Mouse (Mus musculus): ENCODE results near the gene Osbpl10. TPM values are rescaled to one million over a fixed set of nuclear protein-coding genes. Genes with fewer than 3 reads are reported as not detected.

Osbpl10 gene
- polyA plus RNA-seq, 1 experiment = 0.25 TPM

DNA sequence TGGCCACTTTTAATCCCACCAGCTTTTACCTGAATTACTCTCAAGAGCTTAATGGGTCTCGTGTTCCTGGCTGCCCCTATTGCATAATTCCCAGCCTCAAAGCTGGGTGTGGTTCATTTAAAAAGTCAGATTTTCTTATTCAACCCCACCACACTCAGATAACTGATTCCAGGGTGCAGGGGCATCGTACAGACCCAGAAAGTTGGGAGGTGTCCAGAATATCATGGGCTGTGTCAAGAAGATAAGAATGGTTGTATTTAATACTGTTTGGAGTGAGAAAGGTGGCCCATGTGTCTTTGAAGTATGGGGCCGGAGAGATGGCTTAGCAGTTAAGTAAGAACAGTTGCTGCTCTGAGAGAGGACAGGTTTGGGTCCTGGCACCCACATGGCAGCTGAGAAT, 159.5 kb downstream of the Osbpl10 start:
- no peaks in the 10 kb centered on the region for H3K9me3 ChIP-seq
- H3K4me3 ChIP-seq (replicated peaks) = no peak overlapping the region
- no peaks in the 10 kb centered on the region for H3K4me1 ChIP-seq
- H3K27me3 ChIP-seq (replicated peaks) = no peaks in the 10 kb centered on the region
- no peaks in the 10 kb centered on the region for H3K36me3 ChIP-seq (replicated peaks; ENCODE audit: low read length)
- TF ChIP-seq GATA1 (IDR thresholded peaks at IDR 0.05; ENCODE audit: borderline replicate concordance, low read length) (no peak), FLI1 (IDR thresholded peaks at IDR 0.05; ENCODE audit: low read length) (no peak)

- TF ChIP-seq GATA1 (IDR thresholded peaks at IDR 0.05; ENCODE audit: borderline replicate concordance, low read length) = no peak
- no peaks in the 10 kb centered on the region for H3K4me1 ChIP-seq
- H3K27me3 ChIP-seq (replicated peaks) = no peaks in the 10 kb centered on the region
- no peak overlapping the region for H3K4me3 ChIP-seq (replicated peaks)
- H3K36me3 ChIP-seq (replicated peaks; ENCODE audit: low read length) = no peaks in the 10 kb centered on the region
- H3K9me3 ChIP-seq = no peaks in the 10 kb centered on the region
These were observed 161.4 kb downstream of the Osbpl10 start for GRCm38 (mm10) chr9:115139597-115140332.

DNA sequence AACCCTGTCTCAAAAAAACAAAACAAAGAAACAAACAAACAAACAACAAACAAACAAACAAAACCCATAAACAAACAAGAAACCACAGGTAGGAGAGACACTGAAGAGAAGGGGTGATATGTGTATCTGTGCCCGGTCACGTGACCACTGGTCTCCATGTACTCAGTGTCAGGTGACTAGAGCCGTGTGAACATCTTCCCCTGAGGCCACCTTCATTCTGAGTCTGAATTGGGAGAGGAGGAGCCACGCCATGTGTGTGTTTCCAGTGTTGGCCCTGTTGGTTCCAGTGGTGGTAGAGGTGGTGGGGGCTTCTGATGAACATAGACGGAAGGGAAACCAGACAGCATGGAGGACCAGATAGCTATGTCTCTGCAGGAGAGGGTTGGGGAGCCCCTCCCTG, 168.8 kb downstream of the Osbpl10 start:
- TF ChIP-seq GATA1 (IDR thresholded peaks at IDR 0.05; ENCODE audit: borderline replicate concordance, low read length) (no peak), FLI1 (IDR thresholded peaks at IDR 0.05; ENCODE audit: low read length) (no peak)
- Histone ChIP-seq H3K36me3 (replicated peaks; ENCODE audit: low read length) (no peaks in the 10 kb centered on the region), H3K9me3 (peaks cover 38% of the 10 kb centered on the region), H3K27me3 (replicated peaks) (no peaks in the 10 kb centered on the region), H3K4me1 (no peaks in the 10 kb centered on the region), H3K4me3 (replicated peaks) (no peak overlapping the region)

- Histone ChIP-seq H3K36me3 (replicated peaks; ENCODE audit: low read length) (no peaks in the 10 kb centered on the region), H3K4me1 (no peaks in the 10 kb centered on the region), H3K9me3 (peaks cover 44% of the 10 kb centered on the region), H3K4me3 (replicated peaks) (no peak overlapping the region), H3K27me3 (replicated peaks) (no peaks in the 10 kb centered on the region)
- TF ChIP-seq GATA1 (IDR thresholded peaks at IDR 0.05; ENCODE audit: borderline replicate concordance, low read length) (no peak), FLI1 (IDR thresholded peaks at IDR 0.05; ENCODE audit: low read length) (no peak)
These were observed 169.4 kb downstream of the Osbpl10 start for GRCm38 (mm10) chr9:115147586-115148355.

GRCm38 (mm10) chr9:115149011-115149756, 170.8 kb downstream of the Osbpl10 start:
- H3K36me3 ChIP-seq (replicated peaks; ENCODE audit: low read length) = no peaks in the 10 kb centered on the region
- H3K4me1 ChIP-seq = no peaks in the 10 kb centered on the region
- no peaks in the 10 kb centered on the region for H3K27me3 ChIP-seq (replicated peaks)
- TF ChIP-seq GATA1 (IDR thresholded peaks at IDR 0.05; ENCODE audit: borderline replicate concordance, low read length) (no peak), FLI1 (IDR thresholded peaks at IDR 0.05; ENCODE audit: low read length) (no peak)
- H3K4me3 ChIP-seq (replicated peaks) = no peak overlapping the region
- H3K9me3 ChIP-seq = peaks cover 54% of the 10 kb centered on the region

GRCm38 (mm10) chr9:115161591-115161990, 183.2 kb downstream of the Osbpl10 start:
- Histone ChIP-seq H3K9me3 (0 out of 2 replicates have a peak, but pooled peaks cover 8% of the 10 kb centered on the region), H3K4me3 (replicated peaks) (no peak overlapping the region), H3K4me1 (peaks cover 12% of the 10 kb centered on the region), H3K27me3 (replicated peaks) (no peaks in the 10 kb centered on the region), H3K36me3 (replicated peaks; ENCODE audit: low read length) (no peaks in the 10 kb centered on the region)
- TF ChIP-seq FLI1 (IDR thresholded peaks at IDR 0.05; ENCODE audit: low read length) (no peak), GATA1 (IDR thresholded peaks at IDR 0.05; ENCODE audit: borderline replicate concordance, low read length) (no peak)

DNA sequence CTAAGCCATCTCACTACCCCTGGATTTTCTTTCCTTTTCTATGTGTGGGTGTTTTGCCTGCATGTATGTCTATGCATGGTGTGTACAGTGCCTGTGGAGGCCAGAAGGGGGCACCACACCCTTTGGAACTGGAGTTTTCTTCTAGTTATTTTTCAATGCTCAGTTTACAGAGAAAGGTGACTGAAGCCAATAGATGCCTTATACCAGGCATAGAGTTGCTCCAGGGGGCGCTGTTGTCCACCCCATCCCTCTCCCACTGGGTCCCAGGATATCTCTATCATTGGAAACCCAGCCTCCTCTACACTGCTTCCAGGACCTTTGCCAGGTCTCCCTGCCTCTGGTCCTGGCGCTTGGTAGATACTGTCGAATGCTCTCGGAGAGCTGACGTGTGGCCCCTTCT, 184.7 kb downstream of the Osbpl10 start:
- H3K4me3 ChIP-seq (replicated peaks) = no peak overlapping the region
- peaks cover 9% of the 10 kb centered on the region for H3K9me3 ChIP-seq
- H3K27me3 ChIP-seq (replicated peaks) = no peaks in the 10 kb centered on the region
- H3K4me1 ChIP-seq = peaks cover 13% of the 10 kb centered on the region
- TF ChIP-seq FLI1 (IDR thresholded peaks at IDR 0.05; ENCODE audit: low read length) (no peak), GATA1 (IDR thresholded peaks at IDR 0.05; ENCODE audit: borderline replicate concordance, low read length) (no peak)
- no peaks in the 10 kb centered on the region for H3K36me3 ChIP-seq (replicated peaks; ENCODE audit: low read length)

- Histone ChIP-seq H3K36me3 (replicated peaks; ENCODE audit: low read length) (no peaks in the 10 kb centered on the region), H3K4me3 (replicated peaks) (no peak overlapping the region), H3K4me1 (peaks cover 13% of the 10 kb centered on the region), H3K27me3 (replicated peaks) (no peaks in the 10 kb centered on the region), H3K9me3 (peaks cover 5% of the 10 kb centered on the region)
- TF ChIP-seq FLI1 (IDR thresholded peaks at IDR 0.05; ENCODE audit: low read length) (no peak), GATA1 (IDR thresholded peaks at IDR 0.05; ENCODE audit: borderline replicate concordance, low read length) (no peak)
These were observed 185.3 kb downstream of the Osbpl10 start for GRCm38 (mm10) chr9:115163693-115164092.

DNA sequence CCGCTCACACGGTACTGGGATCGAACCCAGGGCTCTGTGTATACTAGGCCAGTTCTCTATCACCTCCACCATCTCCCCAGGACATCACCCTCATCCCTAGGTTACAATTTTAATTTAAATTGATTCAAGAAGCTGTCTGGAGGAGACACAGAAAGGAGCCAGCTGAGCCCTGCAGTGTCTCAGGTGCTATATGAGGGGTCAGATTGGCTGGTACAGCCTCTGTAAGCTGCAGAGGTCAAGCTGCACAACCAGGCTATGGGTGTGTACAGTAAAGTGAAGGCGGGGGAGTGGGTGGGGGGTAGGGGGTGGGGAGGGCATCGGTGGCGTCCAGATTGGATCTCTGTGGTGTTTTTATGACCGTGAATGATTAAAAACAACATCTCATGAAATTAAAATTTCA, 186.0 kb downstream of the Osbpl10 start:
- H3K36me3 ChIP-seq (replicated peaks; ENCODE audit: low read length) = no peaks in the 10 kb centered on the region
- peaks cover 5% of the 10 kb centered on the region for H3K9me3 ChIP-seq
- H3K4me3 ChIP-seq (replicated peaks) = no peak overlapping the region
- TF ChIP-seq FLI1 (IDR thresholded peaks at IDR 0.05; ENCODE audit: low read length) (no peak), GATA1 (IDR thresholded peaks at IDR 0.05; ENCODE audit: borderline replicate concordance, low read length) (no peak)
- peaks cover under 1% of the 10 kb centered on the region for H3K27me3 ChIP-seq (replicated peaks)
- H3K4me1 ChIP-seq = peaks cover 13% of the 10 kb centered on the region
